Mouse (Mus musculus) right cerebral cortex, postnatal 14 days (tissue): ENCODE measurements around the gene Vmn2r15.

ENCODE experiments used
- DNase-seq: peaks from one replicate; pipeline ENCODE4 v3.0.0; 2022

The Vmn2r15 gene

GRCm38 (mm10) chr5:109297544-109297943 lies at the start of gene Vmn2r15:
Vmn2r15 (minus strand) TSS chr5:109297644.
- no peak for DNase-seq

- no peak for DNase-seq
Measured at GRCm38 (mm10) chr5:109329862-109330261, 32.4 kb upstream of the Vmn2r15 start, which contains the start of gene Vmn2r16. Vmn2r16 (plus strand) TSS chr5:109330162.

- no peak for DNase-seq
Measured at GRCm38 (mm10) chr5:109294655-109295054, 2.8 kb downstream of the Vmn2r15 start.
